ENCODE assay signal across 21 mouse cellular contexts in the genomic region with DNA sequence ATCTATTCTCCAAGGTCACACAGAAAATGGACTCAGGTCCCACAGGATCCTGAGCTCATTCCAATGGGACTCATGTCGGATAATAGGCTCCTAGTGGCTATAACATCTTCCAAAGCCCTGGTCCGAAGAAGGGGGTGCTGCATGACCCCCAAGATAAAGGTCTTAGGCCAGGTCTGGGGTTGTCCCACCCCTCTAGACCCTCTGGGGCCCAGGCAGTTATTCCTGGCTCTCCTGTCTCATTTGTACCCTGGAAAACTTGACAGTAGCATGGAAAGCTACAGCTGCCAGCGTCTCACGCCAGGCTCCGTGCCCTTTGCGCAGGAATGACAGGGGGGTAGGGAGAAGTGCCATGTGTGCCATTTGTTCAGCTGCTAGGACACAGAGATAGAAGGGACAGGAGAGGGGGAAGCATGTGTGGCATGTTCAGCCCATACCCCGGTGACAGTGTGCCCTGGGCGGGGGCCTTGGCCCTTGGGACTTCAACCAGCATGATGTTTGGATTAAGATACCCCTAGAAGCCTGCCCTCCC. TPM values are rescaled to one million over a fixed set of nuclear protein-coding genes. Genes with fewer than 3 reads are reported as not detected.
DNase-seq lines count a peak whose midpoint lies in the region; ATAC-seq and TF ChIP-seq lines count a peak whose summit lies in the region.
"Had no signal": no experiment of that assay in that cellular context is flagged by ENCODE, and none has a peak within 500 bp of the region (broad histone marks: within the 10 kb centered on the region; RNA-seq: fewer than 3 reads in every experiment).

No protein-coding gene starts in this region.

- H3K4me1 ChIP-seq in cortical plate, adult 2 months (ENCODE audit: control insufficient read depth, insufficient read depth, low read length), result no peaks in the 10 kb centered on the region
- peaks cover 69% of the 10 kb centered on the region for H3K4me1 ChIP-seq in heart, embryonic 15.5 days (replicated peaks)
- H3K4me1 ChIP-seq in intestine, embryonic 16.5 days (ENCODE audit: control insufficient read depth, insufficient read depth, low read length), result peaks cover 15% of the 10 kb centered on the region

- TF ChIP-seq CTCF in cortical plate, adult 2 months (IDR thresholded peaks at IDR 0.05; ENCODE audit: extremely low read depth, insufficient read depth, low read length), result no peak

- peak; percentile 63 for DNase-seq in gastrocnemius, postnatal 14 days
- no peak for DNase-seq in cerebellum, postnatal 10 days
- no peak for DNase-seq in spleen, postnatal 14 days (ENCODE audit: low spot score in 2 of 2)
- DNase-seq in frontal cortex, postnatal 14 days (ENCODE audit: low spot score in 2 of 2), result no peak
- DNase-seq: cerebellum, adult 9-10 months; liver; right cerebral cortex, adult 18-20 months; thymus, postnatal 36 days had no signal

- no peaks in the 10 kb centered on the region for H3K9me3 ChIP-seq in heart, embryonic 15.5 days (replicated peaks)
- H3K9me3 ChIP-seq in intestine, embryonic 16.5 days (ENCODE audit: control insufficient read depth, low read length), result no peaks in the 10 kb centered on the region
- H3K9me3 ChIP-seq: forebrain, embryonic 10.5 days; kidney, embryonic 15.5 days; lung, embryonic 15.5 days; midbrain, embryonic 13.5 days had no signal

- H3K4me2 ChIP-seq in heart, embryonic 15.5 days, result peak overlapping the region; percentile 36; the same call in 1 of the 2 replicates
- no peak overlapping the region for H3K4me2 ChIP-seq in intestine, embryonic 16.5 days (ENCODE audit: low read depth, low read length)
- H3K4me2 ChIP-seq: kidney, embryonic 15.5 days; lung, embryonic 15.5 days; midbrain, embryonic 13.5 days had no signal

- intact Hi-C loops in gastrocnemius, postnatal 14 days (cut with DNase I; ENCODE audit: low total_unique reads), result no loop called here

- peaks cover 1% of the 10 kb centered on the region; the same call in 1 of the 2 replicates for H3K36me3 ChIP-seq in heart, embryonic 15.5 days
- H3K36me3 ChIP-seq in intestine, embryonic 16.5 days (ENCODE audit: control insufficient read depth, insufficient read depth, low read length), result no peaks in the 10 kb centered on the region
- H3K36me3 ChIP-seq: forebrain, embryonic 10.5 days; kidney, embryonic 15.5 days; lung, embryonic 15.5 days; midbrain, embryonic 13.5 days had no signal

- no peaks in the 10 kb centered on the region for H3K27me3 ChIP-seq in heart, embryonic 15.5 days
- H3K27me3 ChIP-seq in intestine, embryonic 16.5 days (replicated peaks; ENCODE audit: control insufficient read depth, insufficient read depth, low read length), result no peaks in the 10 kb centered on the region
- H3K27me3 ChIP-seq: kidney, embryonic 15.5 days; lung, embryonic 15.5 days; midbrain, embryonic 13.5 days had no signal

- ATAC-seq in heart, embryonic 15.5 days (replicated peaks; ENCODE audit: insufficient number of reproducible peaks, insufficient read depth, low FRiP score, low read depth), result no peak
- ATAC-seq in intestine, embryonic 16.5 days, result no peak
- ATAC-seq: inflammation-experienced regulatory T-cells, adult 6 months; midbrain, embryonic 13.5 days had no signal

- no peak overlapping the region for H3K4me3 ChIP-seq in cortical plate, adult 2 months (ENCODE audit: insufficient read depth, low read length)
- H3K4me3 ChIP-seq in heart, embryonic 15.5 days, result no peak overlapping the region
- no peak overlapping the region for H3K4me3 ChIP-seq in intestine, embryonic 16.5 days (ENCODE audit: low read length)
- H3K4me3 ChIP-seq: forebrain, embryonic 10.5 days; kidney, embryonic 15.5 days; lung, embryonic 15.5 days; midbrain, embryonic 13.5 days had no signal

- 83% methylated on average over 8 of the region's 8 CpGs for WGBS in heart, embryonic 15.5 days
- 92% methylated on average over 8 of the region's 8 CpGs for whole genome bisulfite sequencing in intestine, embryonic 16.5 days

- H3K9ac ChIP-seq in heart, embryonic 15.5 days, result no peak overlapping the region
- H3K9ac ChIP-seq in intestine, embryonic 16.5 days (ENCODE audit: low read depth, low read length), result no peak overlapping the region
- H3K9ac ChIP-seq: kidney, embryonic 15.5 days; lung, embryonic 15.5 days; midbrain, embryonic 13.5 days had no signal

- TF ChIP-seq POLR2A in cortical plate, adult 2 months (IDR thresholded peaks at IDR 0.05; ENCODE audit: extremely low read depth, insufficient read depth, low read length), result no peak

- H3K27ac ChIP-seq in cortical plate, adult 2 months (ENCODE audit: insufficient read depth, low read length), result peak overlapping the region; percentile 63; the same call in 1 of the 2 replicates
- H3K27ac ChIP-seq in heart, embryonic 15.5 days, result peak overlapping the region; percentile 95
- H3K27ac ChIP-seq in intestine, embryonic 16.5 days (ENCODE audit: low read length), result peak overlapping the region; percentile 88
- H3K27ac ChIP-seq: forebrain, embryonic 10.5 days; kidney, embryonic 15.5 days; lung, embryonic 15.5 days; midbrain, embryonic 13.5 days had no signal

RNA-seq across cellular contexts. Expression of gene Ldb3, which starts 0.8 kb away (rescaled TPM):
- 5.4 and 6.1 TPM in 2 replicates for polyA plus RNA-seq in cortical plate, adult 2 months (2012; rRNA removed)
- total RNA-seq in gastrocnemius, postnatal 14 days (2021), result 1,000 to 10,000 TPM; 1,741 to 1,856 TPM
- polyA plus RNA-seq in heart, embryonic 15.5 days (2015; fragmentation: Nextera tagmentation; extraction: Ambion mirVana), result 300 and 308 TPM in 2 replicates
- polyA plus RNA-seq in intestine, embryonic 16.5 days (2015; fragmentation: Nextera tagmentation; extraction: Ambion mirVana), result 12.8 and 15.7 TPM in 2 replicates
- total RNA-seq: megakaryocyte progenitor cell, adult 5-6 weeks had no signal
- polyA plus RNA-seq: inflammation-experienced regulatory T-cells, adult 6 months had no signal

RNA-seq across cellular contexts. Expression of gene Opn4, which starts 10.7 kb away (rescaled TPM):
- polyA plus RNA-seq in cortical plate, adult 2 months (2012; rRNA removed), result 0.04 TPM in 1 of 2 replicates, not detected in the other
- total RNA-seq in gastrocnemius, postnatal 14 days (2021), result not detected
- 5.0 and 5.6 TPM in 2 replicates for polyA plus RNA-seq in heart, embryonic 15.5 days (2015; fragmentation: Nextera tagmentation; extraction: Ambion mirVana)
- polyA plus RNA-seq in intestine, embryonic 16.5 days (2015; fragmentation: Nextera tagmentation; extraction: Ambion mirVana), result 0.34 TPM in 1 of 2 replicates, not detected in the other
- total RNA-seq: adrenal gland, postnatal 4 days; hematopoietic stem cell, adult 5-6 weeks; left cerebral cortex, postnatal 36 days; megakaryocyte progenitor cell, adult 5-6 weeks had no signal
- polyA plus RNA-seq: inflammation-experienced regulatory T-cells, adult 6 months; spleen, adult 2 months had no signal

Comparison
In these comparisons a context has a peak if more than half of its experiments do, and no peak if none do; other contexts are left out.
1. RNA of gene Ldb3, which starts 0.8 kb away (polyA plus RNA-seq): 300 to 308 TPM in heart, embryonic 15.5 days; 12.8 to 15.7 TPM in intestine, embryonic 16.5 days and 5.4 to 6.1 TPM in cortical plate, adult 2 months; every median in the first group is over 10 times any median in the second.
2. Peak in every context shown above with its lines, with median percentiles within 50 percentile points of each other: H3K27ac ChIP-seq.